Mouse (Mus musculus): Measurements from ENCODE around the gene Capn8.

DNA sequence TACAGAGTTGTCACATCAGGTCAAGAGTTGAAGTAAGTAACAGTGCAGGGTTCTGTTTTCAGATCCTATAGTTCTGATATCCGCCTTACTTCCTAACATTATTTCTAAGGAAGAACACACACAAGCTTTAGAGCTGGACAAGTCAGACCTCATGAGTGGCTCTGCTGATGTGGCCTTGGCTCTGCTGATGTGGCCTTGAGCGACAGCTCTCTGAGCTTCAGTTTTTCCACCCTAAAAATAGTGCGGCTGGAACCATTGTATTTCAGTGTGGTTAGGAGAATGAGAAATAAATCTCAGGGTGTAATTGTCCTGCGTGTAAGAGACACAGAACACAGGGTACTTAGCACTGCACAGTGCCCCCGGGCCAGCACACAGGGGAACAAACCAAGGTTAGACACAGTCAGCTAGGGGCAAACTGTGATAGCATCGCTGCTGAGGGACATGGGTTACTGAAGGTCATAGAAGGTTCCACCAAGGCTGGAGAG, 586 bp downstream of the Capn8 start:
- TF ChIP-seq CTCF (IDR thresholded peaks at IDR 0.05; ENCODE audit: low read depth) (no peak), EP300 (IDR thresholded peaks at IDR 0.05; ENCODE audit: low read depth) (no peak)

Measured in liver, embryonic 14.5 days (tissue).